Mouse (Mus musculus): ENCODE measurements around the gene Rbm6.

The Rbm6 gene

GRCm38 (mm10) chr9:107748063-107748462 is 125.0 kb downstream of the Rbm6 start:
- no peak for DNase-seq (ENCODE audit: low spot score)

GRCm38 (mm10) chr9:107747310-107747709 is 125.7 kb downstream of the Rbm6 start:
- no peak for DNase-seq (ENCODE audit: low spot score)

GRCm38 (mm10) chr9:107746679-107747078 is 126.4 kb downstream of the Rbm6 start:
- DNase-seq (ENCODE audit: low spot score), result no peak

DNA sequence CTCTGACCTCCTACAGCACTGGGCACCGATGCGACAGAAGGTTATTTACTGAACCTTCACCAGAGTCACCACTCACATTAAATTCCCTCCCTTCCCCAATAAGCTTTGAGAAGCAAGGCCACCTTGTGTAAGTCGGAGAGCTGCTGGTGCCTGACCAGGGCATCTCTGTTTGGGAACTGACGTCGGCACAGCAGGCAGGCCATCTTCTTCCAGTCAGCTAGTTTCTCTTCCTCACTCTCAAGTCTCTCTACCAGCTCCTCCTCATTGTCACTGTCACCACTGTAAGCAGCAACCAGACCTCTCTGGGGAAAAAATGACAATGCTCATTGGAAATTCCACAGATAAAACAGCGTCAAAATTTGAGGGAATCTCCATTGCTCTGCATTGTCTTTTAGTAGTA is 129.0 kb downstream of the Rbm6 start:
- DNase-seq (ENCODE audit: low spot score), result no peak

- no peak for DNase-seq (ENCODE audit: low spot score)
These were observed 134.2 kb downstream of the Rbm6 start for GRCm38 (mm10) chr9:107738841-107739202.

- peak; percentile 63 for DNase-seq (ENCODE audit: low spot score)
These were observed 134.8 kb downstream of the Rbm6 start for GRCm38 (mm10) chr9:107738020-107738840.

DNA sequence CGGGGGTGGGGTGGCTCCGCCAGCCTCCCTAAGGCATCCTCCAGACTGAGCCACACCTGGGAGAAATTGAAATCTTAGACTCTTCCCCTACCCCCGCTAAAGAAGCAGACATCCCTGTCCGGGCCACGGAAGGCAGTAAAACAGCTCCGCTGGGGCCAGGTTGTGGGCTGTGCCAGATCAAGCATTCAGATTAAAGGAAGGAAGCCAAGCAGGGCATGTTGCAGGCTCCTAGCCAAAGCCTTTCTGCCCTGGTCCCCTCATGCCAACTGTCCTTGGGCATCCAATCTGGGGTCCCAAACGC is 136.9 kb downstream of the Rbm6 start:
- no peak for DNase-seq (ENCODE audit: low spot score)

- DNase-seq (ENCODE audit: low spot score), result no peak
These were observed 137.5 kb downstream of the Rbm6 start for GRCm38 (mm10) chr9:107735356-107736184.

DNA sequence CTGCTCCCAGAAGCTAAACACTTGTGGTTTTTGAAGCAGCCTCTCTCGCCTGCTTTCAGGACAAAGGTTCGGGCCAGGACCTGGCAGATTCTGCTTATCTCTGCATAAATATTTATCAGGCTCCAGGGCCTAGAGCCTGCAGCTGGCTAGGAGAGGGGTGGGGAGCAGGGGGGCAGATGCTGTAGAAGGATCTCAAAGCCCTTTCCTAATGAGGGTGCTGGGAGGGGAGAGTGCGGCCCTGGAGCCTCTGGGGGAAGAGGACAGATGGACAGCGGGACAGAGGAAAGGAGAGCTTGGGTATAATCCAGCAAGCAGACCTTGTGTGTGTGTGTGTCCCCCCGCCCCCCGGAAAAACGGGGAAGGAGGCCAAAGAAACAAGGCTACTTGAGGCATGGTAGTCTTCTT is 138.5 kb downstream of the Rbm6 start:
- DNase-seq (ENCODE audit: low spot score), result no peak

- DNase-seq (ENCODE audit: low spot score), result no peak
These were observed 143.3 kb downstream of the Rbm6 start for GRCm38 (mm10) chr9:107729709-107730108.

DNA sequence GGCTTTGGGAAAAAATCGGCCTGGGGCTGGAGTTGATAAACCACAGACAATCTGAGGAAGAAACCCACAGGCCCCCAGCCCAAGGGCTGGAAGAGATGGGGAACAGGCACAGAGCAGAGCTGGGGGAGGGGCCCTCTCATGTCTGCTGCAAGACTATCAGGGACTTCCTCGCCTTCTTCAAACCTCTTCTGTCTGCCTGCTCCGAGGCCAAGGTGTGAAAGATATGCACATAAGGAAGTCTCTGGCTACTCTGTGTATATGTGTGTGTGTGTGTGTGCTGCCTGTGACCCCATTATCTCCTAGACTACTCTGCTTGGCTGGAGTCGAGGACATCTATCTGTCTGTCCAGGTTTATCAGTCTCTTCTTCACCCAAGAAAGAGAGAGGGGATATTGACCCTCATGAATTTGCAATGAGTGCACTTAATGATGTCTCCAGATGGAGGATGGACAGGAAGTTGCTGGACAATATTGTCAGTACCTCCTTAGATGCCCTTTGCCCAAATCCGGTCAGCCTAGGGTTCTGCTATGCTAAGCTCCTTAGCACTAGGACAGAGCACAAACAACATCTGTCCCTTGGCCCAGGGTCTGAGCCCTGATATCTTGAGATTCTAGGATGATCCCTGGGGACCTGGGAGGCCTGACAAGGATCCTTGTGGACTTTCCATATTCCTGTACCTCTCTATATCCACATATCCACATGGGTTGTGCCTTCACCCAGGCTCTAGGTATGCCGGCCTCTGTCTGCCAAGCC is 143.9 kb downstream of the Rbm6 start:
- no peak for DNase-seq (ENCODE audit: low spot score)

DNA sequence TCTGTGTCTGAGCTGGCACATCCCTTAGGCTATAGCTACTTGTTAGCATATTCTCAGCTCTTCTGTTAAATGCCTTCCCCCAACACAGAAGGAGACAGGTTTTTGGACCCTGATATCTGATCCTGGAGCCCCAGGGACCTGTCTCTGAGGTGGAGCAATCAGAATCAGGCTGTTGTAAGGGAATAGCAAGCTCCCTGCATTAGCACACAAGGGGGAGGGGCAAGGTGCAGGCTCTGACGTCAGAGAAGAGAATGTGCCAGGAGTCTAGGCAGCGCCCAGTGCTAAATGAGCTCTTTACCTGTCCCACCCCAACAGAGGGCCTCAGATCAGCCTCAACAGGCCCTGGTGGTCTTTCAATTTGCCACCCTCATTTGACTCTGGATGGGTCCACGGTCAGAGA is 146.0 kb downstream of the Rbm6 start:
- DNase-seq (ENCODE audit: low spot score), result no peak

DNA sequence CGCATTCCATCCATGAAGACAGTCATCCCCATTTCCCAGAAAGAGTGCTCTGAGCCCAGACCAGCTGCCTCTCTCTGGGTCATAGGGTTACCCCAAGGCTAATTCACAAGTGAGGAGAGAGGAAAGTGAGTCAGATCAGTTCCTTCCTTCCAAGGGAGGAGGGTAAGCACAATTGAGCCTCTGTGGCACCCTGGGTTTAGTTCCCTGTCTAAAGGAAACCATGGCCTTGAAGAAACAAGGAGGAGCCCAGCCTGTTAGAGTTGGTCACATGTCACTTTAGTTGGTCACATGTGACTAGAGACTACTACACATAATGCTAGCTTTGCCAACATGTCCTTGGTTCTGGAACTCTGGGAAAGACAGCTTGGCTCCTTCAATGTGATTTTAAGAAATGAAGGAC is 148.2 kb downstream of the Rbm6 start:
- no peak for DNase-seq (ENCODE audit: low spot score)

DNA sequence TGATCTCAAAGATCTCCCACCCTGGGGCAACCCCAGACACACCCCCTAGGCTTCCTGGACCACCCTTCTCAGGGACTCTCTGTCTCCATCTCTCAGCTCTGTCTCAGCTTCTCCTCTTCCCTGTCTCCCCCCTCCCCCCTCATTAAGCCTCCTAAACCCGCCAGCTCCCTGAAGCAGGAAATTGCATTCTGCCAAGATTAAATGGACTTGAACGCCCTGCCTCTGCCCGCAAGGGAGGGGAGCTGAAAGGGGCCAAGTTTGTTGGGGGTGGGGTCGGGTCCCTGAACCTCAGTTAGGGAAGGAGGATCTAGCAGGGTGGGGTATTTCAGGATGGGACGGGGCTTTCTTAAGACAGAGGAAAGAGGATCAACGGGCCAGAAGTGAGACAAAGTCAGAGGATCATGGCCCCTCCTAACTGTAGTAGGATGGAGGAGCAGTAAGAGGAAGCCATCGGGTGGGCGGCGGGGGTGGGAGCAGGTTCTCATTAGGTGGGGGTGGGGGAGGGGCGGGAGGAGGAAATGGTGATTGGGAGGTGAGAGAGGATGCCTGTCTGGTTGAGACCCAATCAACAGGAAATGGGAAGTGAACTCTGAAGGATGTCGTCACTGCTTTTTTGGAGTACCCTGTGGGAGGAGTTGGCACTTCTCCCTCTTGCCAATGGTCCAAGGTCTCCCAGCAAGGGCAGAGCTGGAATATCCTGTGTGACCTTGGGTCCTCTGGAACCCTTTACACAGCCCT is 149.1 kb downstream of the Rbm6 start:
- no peak for DNase-seq (ENCODE audit: low spot score)
